In genomic region chr10:46819133-46819532, GRCm38 (mm10) we compare ENCODE assay signal across 18 mouse cellular contexts.
"Had no signal": no experiment of that assay in that cellular context is flagged by ENCODE, and none has a peak within 500 bp of the region (broad histone marks: within the 10 kb centered on the region; RNA-seq: fewer than 3 reads in every experiment).

No protein-coding gene starts in this region.

- H3K9me3 ChIP-seq: midbrain, embryonic 10.5 days; midbrain, embryonic 12.5 days; neural tube, embryonic 13.5 days; neural tube, embryonic 15.5 days had no signal

- H3K4me1 ChIP-seq: midbrain, embryonic 10.5 days; midbrain, embryonic 12.5 days; neural tube, embryonic 13.5 days; neural tube, embryonic 15.5 days had no signal

- ATAC-seq: midbrain, embryonic 16.5 days had no signal

- H3K4me3 ChIP-seq: midbrain, embryonic 10.5 days; midbrain, embryonic 12.5 days; myocyte; neural tube, embryonic 13.5 days; neural tube, embryonic 15.5 days had no signal

- H3K4me2 ChIP-seq: lung, embryonic 14.5 days; midbrain, embryonic 12.5 days; neural tube, embryonic 13.5 days; neural tube, embryonic 15.5 days had no signal

- DNase-seq: lung, embryonic 14.5 days; lung, postnatal 10 days; lung, postnatal 4 days; midbrain, embryonic 14.5 days; retina, postnatal 1 day; right cerebral cortex, adult 18-20 months; right cerebral cortex, postnatal 25 days; right cerebral cortex, postnatal 4 days; spleen, adult 18-20 months; thymus, adult 18-20 months; thymus, postnatal 14 days; thymus, postnatal 36 days had no signal

- H3K27ac ChIP-seq: midbrain, embryonic 10.5 days; midbrain, embryonic 12.5 days; neural tube, embryonic 13.5 days; neural tube, embryonic 15.5 days had no signal

- H3K27me3 ChIP-seq: midbrain, embryonic 12.5 days; neural tube, embryonic 13.5 days; neural tube, embryonic 15.5 days had no signal

- H3K36me3 ChIP-seq: midbrain, embryonic 10.5 days; midbrain, embryonic 12.5 days; neural tube, embryonic 13.5 days; neural tube, embryonic 15.5 days had no signal

- H3K9ac ChIP-seq: lung, embryonic 14.5 days; midbrain, embryonic 12.5 days; neural tube, embryonic 13.5 days; neural tube, embryonic 15.5 days had no signal
